Mouse (Mus musculus): ENCODE measurements around the gene Milr1.

Milr1 gene

DNA sequence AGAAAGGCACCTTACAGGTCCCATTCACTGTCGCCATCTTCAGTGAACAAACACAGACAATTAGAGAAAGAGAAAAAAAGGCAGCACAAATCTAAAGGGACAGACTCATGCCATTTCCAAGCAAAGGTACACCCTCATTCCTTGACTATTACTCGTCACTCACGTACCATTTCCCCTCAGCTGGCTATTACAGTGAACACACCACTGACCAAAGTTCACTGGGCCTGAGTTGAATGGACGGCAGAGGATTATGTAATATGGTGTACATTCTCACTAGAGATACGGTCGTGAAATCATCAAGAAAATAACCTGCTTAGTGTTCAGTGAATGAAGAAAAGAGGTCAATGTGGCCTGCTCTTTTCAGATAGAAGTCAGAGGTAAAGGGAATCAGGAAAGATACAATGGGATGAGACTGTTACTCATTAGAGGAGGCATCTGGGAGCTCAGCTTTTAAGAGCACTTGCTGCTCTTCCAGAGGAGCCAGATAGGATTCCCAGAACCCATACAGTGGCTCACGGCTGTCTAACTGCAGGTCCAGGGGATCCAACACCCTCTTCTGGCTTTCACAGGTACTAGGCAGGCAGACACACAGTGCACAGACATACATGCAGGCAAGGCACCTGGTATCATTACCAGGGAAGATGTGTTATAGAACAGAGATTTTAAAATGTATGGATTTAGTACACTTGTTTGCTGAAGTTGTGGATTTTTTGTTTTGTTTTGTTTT is 61.5 kb downstream of the Milr1 start:
- DNase-seq (ENCODE audit: low spot score): no peak

DNA sequence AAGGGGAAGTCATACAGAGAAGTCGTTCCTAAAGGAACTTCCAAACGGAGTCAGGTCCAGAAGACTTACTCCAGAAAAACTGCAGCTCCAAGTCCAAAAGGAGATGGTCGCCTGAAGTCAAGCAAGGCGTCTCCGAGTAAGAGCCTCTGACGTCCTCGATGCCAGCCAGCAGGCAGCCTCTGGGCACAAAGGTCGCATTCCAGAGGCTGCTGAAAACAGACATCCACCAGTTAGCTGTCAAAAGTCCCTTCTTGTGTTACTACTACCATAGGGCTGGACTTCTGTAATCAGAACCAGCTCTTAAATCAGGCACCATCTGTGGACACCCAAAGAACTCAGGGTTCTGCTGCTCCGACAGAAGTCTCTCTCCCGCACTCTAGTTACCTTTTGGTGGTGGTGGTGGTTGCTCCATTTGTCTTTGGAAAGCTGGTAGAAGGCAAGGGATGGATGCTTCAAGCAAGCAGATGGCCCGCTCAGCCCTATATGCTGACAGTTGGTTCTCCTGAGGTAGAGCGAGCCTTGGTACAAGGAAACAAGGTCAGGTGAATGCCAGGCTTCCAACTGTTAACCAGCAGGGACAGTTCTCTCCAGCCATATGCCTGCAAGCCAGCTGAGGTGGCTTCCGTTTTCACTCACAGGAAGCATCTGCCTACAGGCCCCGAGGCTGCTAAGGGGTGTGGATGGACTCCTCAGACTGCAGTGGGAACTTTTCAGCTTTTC is 63.7 kb downstream of the Milr1 start:
- no peak for DNase-seq (ENCODE audit: low spot score)

DNA sequence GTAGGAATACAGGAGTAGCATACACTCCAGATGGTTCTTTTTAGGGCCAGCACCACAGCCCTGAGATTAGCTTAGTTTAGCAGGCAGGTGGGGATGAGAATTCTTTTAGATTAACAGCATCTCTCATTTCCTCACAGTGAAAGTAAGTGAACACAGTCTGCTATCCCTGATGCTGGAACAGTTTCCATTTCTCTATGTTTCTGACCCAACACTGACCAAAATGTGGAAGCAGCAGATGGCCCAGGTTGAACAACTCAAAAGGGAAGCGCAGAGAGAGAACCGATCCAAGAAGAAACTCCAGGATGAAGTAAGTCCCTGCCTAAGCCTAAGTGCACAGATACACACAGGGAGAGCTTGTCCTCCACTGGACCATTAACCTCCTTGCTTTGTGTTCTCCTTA is 64.3 kb downstream of the Milr1 start:
- DNase-seq (ENCODE audit: low spot score): no peak

DNA sequence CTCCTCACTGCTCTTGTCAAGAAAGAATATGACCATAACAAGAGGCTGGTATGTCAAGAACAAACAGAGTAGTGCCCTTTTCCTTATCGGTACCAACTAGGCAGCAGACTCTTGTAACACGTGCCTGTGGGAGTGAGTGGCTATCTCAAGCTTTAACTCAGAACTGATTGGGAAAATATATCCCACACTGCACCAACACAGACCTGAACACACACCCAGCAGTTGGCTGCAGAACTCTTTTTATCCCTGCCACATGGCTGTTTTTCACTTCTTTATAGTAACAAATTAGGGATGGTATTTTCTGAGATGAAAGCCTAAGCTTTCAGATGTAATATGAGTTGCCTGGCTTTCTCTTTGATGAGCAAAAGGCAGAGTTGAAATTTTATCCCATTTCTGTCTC is 64.7 kb downstream of the Milr1 start:
- DNase-seq (ENCODE audit: low spot score): no peak

DNA sequence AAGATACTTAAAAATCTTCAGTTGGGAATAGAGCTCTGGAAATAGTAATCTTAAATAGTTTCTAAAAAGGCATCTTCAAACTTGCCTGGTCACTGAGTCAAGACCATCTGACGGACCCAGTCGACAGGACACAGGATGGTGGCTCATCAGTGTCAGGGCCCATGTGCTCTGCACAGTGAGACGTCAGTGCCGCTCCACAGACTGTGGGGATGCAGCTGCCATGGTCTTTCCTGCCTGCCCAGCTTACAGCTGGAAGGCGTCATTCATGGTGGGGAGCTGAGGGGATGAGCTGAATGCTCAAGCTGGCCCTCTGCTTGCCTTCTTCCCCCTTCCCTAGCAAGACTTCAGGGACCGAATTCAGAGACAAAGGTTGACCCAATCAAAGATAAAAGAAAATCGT is 65.3 kb downstream of the Milr1 start:
- DNase-seq (ENCODE audit: low spot score): no peak

DNA sequence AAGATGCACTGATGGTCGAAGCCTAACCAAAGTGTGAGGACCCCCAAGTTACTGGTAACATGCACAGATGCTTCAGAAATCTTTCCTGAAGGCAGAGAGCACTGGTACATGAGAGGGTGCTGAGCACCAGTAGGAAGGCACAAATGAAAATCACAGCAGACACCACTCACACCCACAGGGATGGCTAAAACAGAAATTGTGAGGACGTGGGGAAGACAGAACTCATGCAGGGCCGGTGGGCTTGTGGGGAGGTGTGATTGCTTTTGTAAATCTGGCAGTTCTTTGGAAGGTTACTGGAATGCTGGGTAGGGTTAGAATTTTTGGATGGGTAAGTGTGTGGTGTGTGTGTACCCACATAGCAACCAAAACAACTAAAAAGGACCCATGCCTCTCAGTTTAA is 66.1 kb downstream of the Milr1 start:
- no peak for DNase-seq (ENCODE audit: low spot score)

DNA sequence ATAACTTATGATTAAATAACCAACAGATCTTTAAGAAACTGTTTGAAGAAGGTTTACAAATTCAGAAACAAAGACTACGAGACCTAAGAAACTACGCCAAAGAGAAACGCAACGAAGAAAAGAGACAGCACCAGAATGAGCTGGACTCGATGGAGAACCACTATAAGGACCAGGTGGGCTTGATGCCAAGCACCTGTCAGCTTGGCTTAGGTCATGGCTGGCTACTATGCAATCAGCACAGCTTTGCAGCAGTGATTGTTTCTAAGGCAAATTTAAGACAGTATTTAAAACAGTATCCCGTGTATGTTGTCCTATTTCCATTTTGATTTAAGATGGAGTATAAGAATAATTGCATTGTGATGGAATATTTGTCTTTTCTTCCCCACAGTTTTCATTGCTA is 66.8 kb downstream of the Milr1 start:
- DNase-seq (ENCODE audit: low spot score): no peak

DNA sequence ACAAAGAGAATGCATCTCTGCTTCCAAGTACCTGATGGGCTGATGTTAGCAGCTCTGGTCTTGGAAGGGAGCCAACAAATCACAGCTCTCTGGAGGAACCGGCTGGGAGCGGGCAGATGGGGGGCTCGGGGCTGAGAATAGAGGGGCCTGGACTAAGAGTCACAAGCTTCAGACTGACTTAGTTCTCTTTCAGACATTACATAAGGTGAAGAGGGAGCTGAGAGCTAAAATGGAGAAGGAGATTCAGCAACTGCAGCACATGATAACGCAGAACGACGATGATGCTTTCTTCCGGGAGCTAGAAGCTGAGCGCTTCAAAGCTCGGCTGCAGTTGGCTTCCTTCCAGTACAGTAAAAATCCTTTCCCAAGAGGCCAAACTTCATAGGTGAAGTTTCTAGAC is 67.3 kb downstream of the Milr1 start:
- no peak for DNase-seq (ENCODE audit: low spot score)
